Mouse (Mus musculus) Patski (cell line): ENCODE data around the gene Pgam2. TPM values are rescaled to one million over a fixed set of nuclear protein-coding genes. Genes with fewer than 3 reads are reported as not detected.

Experiments used
- ATAC-seq: fragments of 100-300 bp; one replicate; pipeline ENCODE4 v1.8.0; 2021
- CTCF ChIA-PET: fragments of 350-600 bp; sonication (Branson Sonifier 250); formaldehyde crosslinking; loops from one replicate; lab custom pipeline; 2022; ENCODE audit warnings: inconsistent platforms; lab: Charles Lee
- POLR2A ChIA-PET: fragments of 350-600 bp; sonication (Branson Sonifier 250); formaldehyde crosslinking; loops from one replicate; lab custom pipeline; 2022; ENCODE audit warnings: antibody characterized with exemption, inconsistent platforms; lab: Charles Lee
- DNase-seq: peaks from one replicate; pipeline ENCODE4 v3.0.0-alpha.2; 2011; ENCODE audit warnings: low read depth, low spot score
- H3K27me3 ChIP-seq: fragments of 371-371 bp; one replicate; pipeline ENCODE4 v1.5.1; 2021
- CTCF ChIP-seq: fragments of 100-300 bp; IDR thresholded peaks from one replicate; pipeline ENCODE4 v1.5.1; 2021
- in situ Hi-C: fragments of 300-500 bp; cut with MboI; formaldehyde crosslinking; loops from 3 replicates; pipeline ENCODE4 v1.11.1; 2018; ENCODE audit warnings: low pct_unique_long_range_greater_than_20kb, mixed read lengths
- polyA plus RNA-seq: library from polyadenylated mRNA; unstranded; gene quantifications from one replicate; pipeline ENCODE4 v1.2.3, GENCODE M21; 2021

Pgam2 gene
- polyA plus RNA-seq, 1 experiment from 2014 or later: 7.7 TPM

GRCm38 (mm10) chr11:5797928-5798327, 5.6 kb downstream of the Pgam2 start:
- ATAC-seq (no peak), DNase-seq (no peak)
- POLR2A ChIA-PET: no interaction called here
- CTCF ChIA-PET: interaction anchor here (1.0 kb wide), 1 partner anchor 88 kb away, joined by 3 read pairs; no protein-coding TSS in a partner anchor
- in situ Hi-C loops: no loop called here
- no peaks in the 10 kb centered on the region for H3K27me3 ChIP-seq
- no peak for TF ChIP-seq CTCF

GRCm38 (mm10) chr11:5797371-5797770, 6.2 kb downstream of the Pgam2 start:
- H3K27me3 ChIP-seq: no peaks in the 10 kb centered on the region
- DNase-seq: no peak
- ChIA-PET CTCF (no interaction called here), POLR2A (interaction anchor here (1.0 kb wide), 1 partner anchor 10 kb away, joined by 3 read pairs; no protein-coding TSS in a partner anchor)
- ATAC-seq: no peak
- no peak for TF ChIP-seq CTCF
- in situ Hi-C loops: no loop called here

- CTCF ChIA-PET: no interaction called here
- in situ Hi-C loops: no loop called here
- POLR2A ChIA-PET: interaction anchor here (1.0 to 1.7 kb wide), 2 partner anchors 9 to 39 kb away, joined by 3 to 11 read pairs; no protein-coding TSS in a partner anchor
- DNase-seq (no peak), ATAC-seq (no peak)
- no peak for TF ChIP-seq CTCF
- H3K27me3 ChIP-seq: no peaks in the 10 kb centered on the region
Measured at GRCm38 (mm10) chr11:5796939-5797338, 6.6 kb downstream of the Pgam2 start.

- CTCF ChIA-PET: interaction anchor here (1.0 kb wide), 1 partner anchor 91 kb away, joined by 3 read pairs; no protein-coding TSS in a partner anchor
- POLR2A ChIA-PET: interaction anchor here (1.7 kb wide), 1 partner anchor 41 kb away, joined by 11 read pairs; no protein-coding TSS in a partner anchor
- in situ Hi-C loops: no loop called here
- no peak for TF ChIP-seq CTCF
- DNase-seq: peak; percentile 54
- H3K27me3 ChIP-seq: no peaks in the 10 kb centered on the region
- peak; percentile 19 for ATAC-seq
Measured at GRCm38 (mm10) chr11:5795706-5796105, 7.8 kb downstream of the Pgam2 start.

GRCm38 (mm10) chr11:5795290-5795689, 8.2 kb downstream of the Pgam2 start:
- no peak for ATAC-seq
- H3K27me3 ChIP-seq: no peaks in the 10 kb centered on the region
- in situ Hi-C loops: no loop called here
- ChIA-PET POLR2A (interaction anchor here (1.7 kb wide), 1 partner anchor 41 kb away, joined by 11 read pairs; no protein-coding TSS in a partner anchor), CTCF (interaction anchor here (1.0 kb wide), 1 partner anchor 91 kb away, joined by 3 read pairs; no protein-coding TSS in a partner anchor)
- no peak for TF ChIP-seq CTCF
- DNase-seq: no peak

GRCm38 (mm10) chr11:5790431-5790830, 13.1 kb downstream of the Pgam2 start:
- DNase-seq: no peak
- ChIA-PET POLR2A (no interaction called here), CTCF (interaction anchor here (1.1 to 1.8 kb wide), 3 partner anchors 13 to 122 kb away, joined by 3 to 6 read pairs (median 3); partner anchors contain the start of gene Pgam2)
- no peak for TF ChIP-seq CTCF
- H3K27me3 ChIP-seq: no peaks in the 10 kb centered on the region
- in situ Hi-C loops: no loop called here
- no peak for ATAC-seq

- no peaks in the 10 kb centered on the region for H3K27me3 ChIP-seq
- ChIA-PET POLR2A (no interaction called here), CTCF (interaction anchor here (1.1 to 2.5 kb wide), 5 partner anchors 13 to 123 kb away, joined by 3 to 7 read pairs (median 3); partner anchors contain the start of gene Pgam2)
- TF ChIP-seq CTCF: no peak
- in situ Hi-C loops: loop anchor here (5.0 to 10.0 kb wide), 2 partner anchors 102 to 305 kb away; no protein-coding TSS in a partner anchor
- DNase-seq: no peak
- ATAC-seq: no peak
Measured at GRCm38 (mm10) chr11:5789754-5790333, 13.7 kb downstream of the Pgam2 start.

- CTCF ChIA-PET: interaction anchor here (1.0 to 2.5 kb wide), 8 partner anchors 14 to 124 kb away, joined by 3 to 7 read pairs (median 3); partner anchors contain the start of gene Pgam2
- in situ Hi-C loops: loop anchor here (5.0 to 10.0 kb wide), 2 partner anchors 103 to 304 kb away; no protein-coding TSS in a partner anchor
- ATAC-seq: no peak
- DNase-seq: no peak
- no peak for TF ChIP-seq CTCF
- POLR2A ChIA-PET: no interaction called here
- H3K27me3 ChIP-seq: no peaks in the 10 kb centered on the region
Measured at GRCm38 (mm10) chr11:5789071-5789753, 14.3 kb downstream of the Pgam2 start.

- DNase-seq (peak; percentile 55), ATAC-seq (peak; percentile 90)
- CTCF ChIA-PET: interaction anchor here (1.0 to 2.5 kb wide), 10 partner anchors 40 to 121 kb away, joined by 3 to 7 read pairs (median 4); partner anchors contain the start of gene Polm
- peak; percentile 95 for TF ChIP-seq CTCF
- in situ Hi-C loops: loop anchor here (5.0 to 10.0 kb wide), 2 partner anchors 104 to 304 kb away; no protein-coding TSS in a partner anchor
- POLR2A ChIA-PET: interaction anchor here (1.3 kb wide), 1 partner anchor 9 kb away, joined by 3 read pairs; no protein-coding TSS in a partner anchor
- no peaks in the 10 kb centered on the region for H3K27me3 ChIP-seq
Measured at GRCm38 (mm10) chr11:5788056-5789014, 15.2 kb downstream of the Pgam2 start, which contains the start of gene Dbnl. Gene Dbnl (plus strand): TSS chr11:5788488.
